Mouse (Mus musculus) frontal cortex, postnatal 14 days (tissue): ENCODE data around the gene Cbr1.
A peak's percentile ranks its signal among the peaks of the same experiment; 100 is the strongest.
"Not testable (repeated sequence)": the region's sequence is repeated elsewhere in the genome, so short reads cannot be mapped to it uniquely, and the experiment has no call there.

Source experiments
- DNase-seq, 2 experiments: peaks; one replicate each; pipeline ENCODE4 v3.0.0; 2022; ENCODE audit warnings: low spot score in 2 of 2

Gene Cbr1

DNA sequence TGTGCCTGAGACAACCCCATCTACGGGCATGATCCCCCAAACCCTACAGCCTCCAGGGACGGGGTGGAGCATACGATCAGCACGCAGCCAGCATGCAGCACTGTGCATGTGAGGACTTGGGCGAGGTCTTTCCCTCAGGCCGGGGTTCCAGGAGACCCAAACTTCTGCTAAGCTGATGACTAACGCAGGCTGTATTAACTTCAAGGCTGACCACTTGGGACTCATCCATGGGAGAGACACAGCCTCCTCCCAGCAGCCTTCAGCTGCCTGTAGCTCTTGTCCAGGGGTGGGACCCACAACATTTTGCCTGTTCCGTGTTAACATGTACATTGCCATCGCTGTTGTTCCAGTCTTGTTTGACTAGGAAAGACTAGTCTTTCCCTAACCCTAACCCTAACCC is 8.1 kb upstream of the Cbr1 start:
- no peak for DNase-seq

DNA sequence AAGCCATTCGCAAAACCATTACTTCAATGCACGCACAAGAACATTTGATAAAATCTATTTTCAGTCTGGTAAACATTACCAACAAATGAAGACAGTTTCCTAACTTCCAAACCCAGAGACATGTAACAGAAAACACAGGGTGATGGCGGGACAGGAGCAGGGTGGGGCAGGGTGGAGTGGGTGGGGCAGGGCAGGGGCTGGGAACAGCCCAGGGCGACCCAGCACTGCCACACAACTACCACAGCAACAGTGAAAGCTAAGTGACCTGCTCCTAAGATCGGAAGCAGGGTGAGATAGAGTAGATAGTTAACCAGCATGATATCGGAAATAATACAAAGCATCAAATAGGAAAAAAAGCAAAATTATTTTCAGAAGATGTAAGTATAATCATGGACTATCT is 6.2 kb upstream of the Cbr1 start:
- DNase-seq: no peak

- peak; percentile 89 to 91 for DNase-seq
Observed at GRCm38 (mm10) chr16:93603439-93604212, 2.0 kb upstream of the Cbr1 start, which contains the start of gene Setd4. Gene Setd4 (minus strand): TSS chr16:93604063.

GRCm38 (mm10) chr16:93604481-93604969 is 1.1 kb upstream of the Cbr1 start:
- DNase-seq: peak in 1 of 2 experiments; percentile 28

- DNase-seq: no peak
Observed at GRCm38 (mm10) chr16:93606146-93606545, 493 bp downstream of the Cbr1 start.

- peak; percentile 64 to 71 for DNase-seq
Observed at GRCm38 (mm10) chr16:93607669-93608101, 2.0 kb downstream of the Cbr1 start.

GRCm38 (mm10) chr16:93608731-93609130 is 3.1 kb downstream of the Cbr1 start:
- DNase-seq: no peak

GRCm38 (mm10) chr16:93609796-93610195 is 4.1 kb downstream of the Cbr1 start:
- no peak for DNase-seq

DNA sequence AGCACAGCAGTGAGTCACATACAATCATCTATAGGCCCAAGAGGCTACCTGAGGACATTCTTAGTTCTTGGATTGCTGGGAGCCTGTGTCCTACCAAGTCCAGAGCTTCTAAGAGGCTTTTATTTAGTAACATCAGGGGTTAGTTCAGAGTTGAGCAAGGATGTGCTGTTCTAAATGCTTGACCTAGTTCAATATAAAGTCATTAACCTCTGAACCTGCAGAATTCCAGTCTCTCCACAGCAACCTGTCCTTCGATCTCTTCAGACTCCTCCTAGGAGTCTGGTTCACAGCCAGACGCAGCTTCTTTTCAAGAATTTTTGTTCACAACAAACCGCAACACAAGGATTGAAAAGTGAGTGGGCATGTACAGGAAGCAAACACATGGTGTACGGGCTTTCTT is 5.3 kb downstream of the Cbr1 start:
- DNase-seq: no peak

DNA sequence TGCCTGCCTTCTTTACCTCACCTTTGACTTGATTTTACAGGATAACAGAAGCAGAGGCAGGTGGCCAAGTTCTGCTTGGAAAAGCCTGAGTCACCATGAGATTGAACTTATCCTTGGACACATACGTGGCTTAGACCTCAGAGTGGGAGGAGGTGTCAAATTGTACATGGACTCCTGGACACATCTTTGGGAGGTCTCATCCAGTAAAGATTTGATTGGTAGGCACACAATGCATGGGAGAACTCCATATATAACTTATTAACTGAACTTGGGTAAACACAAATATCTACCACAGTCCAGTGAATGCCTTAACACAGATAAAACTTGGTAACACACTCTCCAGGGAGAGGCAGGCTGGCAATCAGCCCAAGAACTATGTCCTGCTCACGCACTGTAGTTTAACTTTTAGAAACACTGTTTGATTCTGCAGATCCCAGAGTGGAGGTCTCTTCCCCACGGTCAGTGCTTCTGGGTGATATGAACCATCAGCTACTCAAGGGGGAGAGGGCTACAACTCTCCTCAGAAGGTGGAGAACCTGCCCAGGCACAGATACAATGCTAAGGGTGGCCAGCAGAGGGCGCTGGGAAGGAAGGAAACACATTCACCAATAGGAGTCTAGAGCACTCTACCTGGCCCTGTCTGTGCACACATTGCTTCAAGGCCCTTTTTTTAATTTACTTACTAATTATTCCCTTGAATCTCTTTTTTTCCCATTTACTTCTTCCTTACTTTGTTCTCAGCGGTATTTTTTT is 9.6 kb downstream of the Cbr1 start:
- DNase-seq: peak in 1 of 2 experiments; percentile 50

GRCm38 (mm10) chr16:93623759-93624158 is 18.1 kb downstream of the Cbr1 start:
- not testable (repeated sequence) for DNase-seq

DNA sequence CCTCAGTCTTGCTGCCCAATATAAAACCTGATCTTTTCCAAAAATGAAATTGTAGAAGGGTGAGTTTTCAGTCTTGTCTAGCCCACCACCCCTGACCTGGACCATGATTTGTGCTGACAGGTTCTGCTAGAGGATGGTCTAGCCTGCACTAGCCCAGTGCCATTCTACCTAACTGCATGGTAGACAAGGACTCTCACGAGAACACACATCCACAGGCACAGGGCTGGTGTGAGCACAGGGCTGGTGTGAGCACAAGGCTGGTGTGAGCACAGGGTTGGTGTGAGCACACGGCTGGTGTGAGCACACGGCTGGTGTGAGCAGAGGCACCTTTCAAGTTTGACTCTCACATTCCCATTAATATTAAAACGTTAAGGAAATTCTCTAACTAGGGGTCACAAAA is 19.0 kb downstream of the Cbr1 start:
- DNase-seq: no peak

GRCm38 (mm10) chr16:93626745-93627144 is 21.1 kb downstream of the Cbr1 start:
- no peak for DNase-seq

- DNase-seq: no peak
Observed at GRCm38 (mm10) chr16:93627761-93628400, 22.2 kb downstream of the Cbr1 start, which contains the start of gene Gm5678. Gene Gm5678 (plus strand): TSS chr16:93628097.

DNA sequence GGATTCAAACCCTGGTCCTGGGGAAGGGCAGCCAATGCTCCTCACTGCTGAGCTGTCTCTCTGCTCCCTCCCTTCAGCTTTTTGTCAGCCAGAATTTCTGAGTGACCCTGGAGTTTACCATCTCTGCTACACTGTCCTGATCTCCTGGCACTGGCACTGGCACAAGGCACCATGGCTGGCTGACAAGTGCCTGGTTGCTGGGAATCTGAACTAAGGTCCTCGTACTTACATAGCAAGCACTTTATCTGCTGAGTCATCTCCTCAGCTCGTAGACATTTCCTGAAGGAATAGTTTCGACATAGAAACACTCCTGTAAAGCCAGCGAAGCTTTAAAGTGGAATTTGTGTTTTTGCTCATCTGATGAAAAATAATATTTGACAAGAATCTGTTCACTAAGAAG is 38.4 kb downstream of the Cbr1 start:
- no peak for DNase-seq

DNA sequence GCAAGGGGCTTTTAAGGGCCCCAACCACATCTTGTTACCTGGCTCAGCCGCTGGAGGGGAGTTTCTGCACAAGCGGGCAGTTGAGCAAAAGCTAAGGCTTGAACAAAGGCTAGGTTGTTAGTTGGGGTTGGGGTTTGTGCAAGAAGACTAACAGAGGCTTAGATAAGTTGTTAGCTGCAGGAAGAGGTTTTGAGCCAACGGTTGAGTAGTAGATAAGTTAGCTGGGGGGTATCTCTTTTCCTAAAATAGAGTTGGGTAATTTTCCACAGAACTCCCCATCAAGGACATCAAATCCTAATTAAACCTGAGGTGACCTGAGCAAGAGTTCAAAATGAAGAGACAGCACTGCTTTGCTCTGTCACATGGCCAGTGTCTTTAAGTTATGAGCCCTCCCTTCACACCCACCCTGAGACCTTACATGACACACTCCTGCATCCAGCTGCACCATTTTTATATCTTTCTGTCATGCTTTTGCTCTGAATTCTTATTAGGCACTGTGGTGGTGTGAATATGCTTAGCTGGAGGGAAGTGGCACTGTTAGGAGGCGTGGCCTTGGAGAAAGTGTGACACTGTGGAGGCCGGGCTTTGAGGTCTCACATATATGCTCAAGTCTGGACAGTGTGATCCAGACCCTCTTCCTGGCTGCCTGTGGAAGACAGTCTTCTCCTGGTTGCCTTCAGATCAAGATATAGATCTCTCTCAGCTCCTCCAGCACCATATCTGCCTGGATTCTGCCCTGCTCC is 43.0 kb downstream of the Cbr1 start:
- no peak for DNase-seq
